Mouse (Mus musculus): ENCODE results near the gene Nt5dc2. TPM values are rescaled to one million over a fixed set of nuclear protein-coding genes. Genes with fewer than 3 reads are reported as not detected.

The Nt5dc2 gene
- total RNA-seq, 1 experiment: 155 TPM

DNA sequence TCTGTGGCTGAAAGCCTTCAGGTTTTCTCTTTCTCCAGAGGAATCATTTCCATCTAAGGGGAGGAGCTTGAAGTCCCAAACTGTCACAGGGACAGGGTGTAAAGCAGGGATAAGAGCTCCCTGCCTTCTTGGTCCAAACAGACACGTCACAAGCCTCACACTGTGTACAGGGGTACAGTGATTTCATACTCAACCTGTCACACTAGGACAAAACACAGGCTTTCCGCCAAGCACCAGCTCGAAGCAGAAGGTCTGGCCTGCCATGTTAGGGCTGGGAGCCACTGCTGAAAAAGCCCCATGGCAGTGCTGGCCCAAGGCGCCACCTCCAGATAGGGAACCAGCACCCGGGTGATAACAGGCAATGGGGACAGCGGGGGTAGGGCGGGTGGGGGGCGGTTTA is 33.2 kb downstream of the Nt5dc2 start:
- DNase-seq (ENCODE audit: low read depth, low spot score): no peak

GRCm38 (mm10) chr14:31165010-31165409 is 34.2 kb downstream of the Nt5dc2 start:
- H3K4me1 ChIP-seq (ENCODE audit: control insufficient read depth in 2 of 2, insufficient read depth in 2 of 2, low read length in 2 of 2, poor library complexity in 1 of 2): peaks cover 0 to 10% of the 10 kb centered on the region in 2 experiments; a peak in 1 of 4 replicates

More for the DNA sequence above, 33.2 kb downstream of the Nt5dc2 start:
- Histone ChIP-seq H3K9me3 (ENCODE audit: control insufficient read depth, insufficient read depth, low read depth, low read length) (no peaks in the 10 kb centered on the region), H3K36me3 (ENCODE audit: control insufficient read depth, insufficient read depth, low read length, poor library complexity, severe bottlenecking) (no peaks in the 10 kb centered on the region), H3K27ac (ENCODE audit: insufficient read depth, low read depth, low read length, poor library complexity, severe bottlenecking) (no peak overlapping the region), H3K9ac (ENCODE audit: insufficient read depth, low read depth, low read length, poor library complexity, severe bottlenecking) (no peak overlapping the region), H3K4me1 (ENCODE audit: control insufficient read depth in 2 of 2, insufficient read depth in 2 of 2, low read length in 2 of 2, poor library complexity in 1 of 2) (peaks cover 0 to 10% of the 10 kb centered on the region in 2 experiments; a peak in 1 of 4 replicates), H3K4me3 (ENCODE audit: insufficient read depth in 1 of 2, low read depth in 1 of 2, low read length in 2 of 2, poor library complexity in 1 of 2, severe bottlenecking in 1 of 2) (peak overlapping the region in 1 of 2 experiments; percentile 26; a peak in 1 of 4 replicates)
- TF ChIP-seq MAFK (IDR thresholded peaks at IDR 0.05; ENCODE audit: insufficient read depth, low read depth, low read length): no peak
- no peak for TF ChIP-seq HCFC1 (IDR thresholded peaks at IDR 0.05; ENCODE audit: borderline replicate concordance, insufficient read depth, low read length)
- no peak for TF ChIP-seq CHD2 (IDR thresholded peaks at IDR 0.05; ENCODE audit: low read depth, low read length)
- in situ Hi-C loops (cut with MboI; ENCODE audit: low sequenced_read_pairs in 2 of 2, unreplicated experiment in 2 of 2): no loop called here

DNA sequence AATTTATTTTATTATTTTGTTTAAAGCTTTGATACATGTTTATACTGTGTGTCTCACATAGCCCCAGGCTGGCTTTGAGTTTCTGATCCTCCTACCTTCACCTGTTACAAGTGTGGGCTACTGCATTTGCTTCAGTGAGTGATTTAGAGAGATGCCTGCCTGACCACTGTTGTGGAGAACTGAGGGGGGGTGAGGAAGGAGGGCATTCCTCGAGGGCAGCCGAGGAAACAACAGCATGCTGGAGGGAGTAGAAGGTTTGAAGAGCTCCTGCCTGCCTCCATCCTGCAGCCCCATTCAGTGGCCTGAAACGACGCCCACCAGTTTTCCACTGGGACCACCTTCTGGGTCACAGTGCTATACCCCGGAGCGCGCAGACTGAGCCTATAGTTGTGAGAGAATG is 34.6 kb downstream of the Nt5dc2 start:
- H3K9ac ChIP-seq (ENCODE audit: insufficient read depth, low read depth, low read length, poor library complexity, severe bottlenecking): no peak overlapping the region
- in situ Hi-C loops (cut with MboI; ENCODE audit: low sequenced_read_pairs in 2 of 2, unreplicated experiment in 2 of 2): no loop called here
- peaks cover 0 to 10% of the 10 kb centered on the region in 2 experiments; a peak in 1 of 4 replicates for H3K4me1 ChIP-seq (ENCODE audit: control insufficient read depth in 2 of 2, insufficient read depth in 2 of 2, low read length in 2 of 2, poor library complexity in 1 of 2)
- H3K9me3 ChIP-seq (ENCODE audit: control insufficient read depth, insufficient read depth, low read depth, low read length): no peaks in the 10 kb centered on the region
- TF ChIP-seq MAFK (IDR thresholded peaks at IDR 0.05; ENCODE audit: insufficient read depth, low read depth, low read length) (no peak), CHD2 (IDR thresholded peaks at IDR 0.05; ENCODE audit: low read depth, low read length) (no peak), ZC3H11A (IDR thresholded peaks at IDR 0.05; ENCODE audit: borderline replicate concordance, low read depth, low read length) (no peak), HCFC1 (IDR thresholded peaks at IDR 0.05; ENCODE audit: borderline replicate concordance, insufficient read depth, low read length) (no peak), ZNF384 (IDR thresholded peaks at IDR 0.05; ENCODE audit: low read depth, low read length) (no peak)
- H3K27ac ChIP-seq (ENCODE audit: insufficient read depth, low read depth, low read length, poor library complexity, severe bottlenecking): no peak overlapping the region
- no peaks in the 10 kb centered on the region for H3K36me3 ChIP-seq (ENCODE audit: control insufficient read depth, insufficient read depth, low read length, poor library complexity, severe bottlenecking)
- no peak overlapping the region for H3K4me3 ChIP-seq (ENCODE audit: insufficient read depth in 1 of 2, low read depth in 1 of 2, low read length in 2 of 2, poor library complexity in 1 of 2, severe bottlenecking in 1 of 2)
- no peak for DNase-seq (ENCODE audit: low read depth, low spot score)

More at GRCm38 (mm10) chr14:31165010-31165409, 34.2 kb downstream of the Nt5dc2 start:
- DNase-seq (ENCODE audit: low read depth, low spot score): no peak
- no peak for TF ChIP-seq ZNF384 (IDR thresholded peaks at IDR 0.05; ENCODE audit: low read depth, low read length)
- no peak for TF ChIP-seq HCFC1 (IDR thresholded peaks at IDR 0.05; ENCODE audit: borderline replicate concordance, insufficient read depth, low read length)
- no peak for TF ChIP-seq MAFK (IDR thresholded peaks at IDR 0.05; ENCODE audit: insufficient read depth, low read depth, low read length)
- no peak for TF ChIP-seq CHD2 (IDR thresholded peaks at IDR 0.05; ENCODE audit: low read depth, low read length)
- in situ Hi-C loops (cut with MboI; ENCODE audit: low sequenced_read_pairs in 2 of 2, unreplicated experiment in 2 of 2): no loop called here
- Histone ChIP-seq H3K36me3 (ENCODE audit: control insufficient read depth, insufficient read depth, low read length, poor library complexity, severe bottlenecking) (no peaks in the 10 kb centered on the region), H3K27ac (ENCODE audit: insufficient read depth, low read depth, low read length, poor library complexity, severe bottlenecking) (no peak overlapping the region), H3K4me3 (ENCODE audit: insufficient read depth in 1 of 2, low read depth in 1 of 2, low read length in 2 of 2, poor library complexity in 1 of 2, severe bottlenecking in 1 of 2) (no peak overlapping the region), H3K9me3 (ENCODE audit: control insufficient read depth, insufficient read depth, low read depth, low read length) (no peaks in the 10 kb centered on the region), H3K9ac (ENCODE audit: insufficient read depth, low read depth, low read length, poor library complexity, severe bottlenecking) (no peak overlapping the region)

DNA sequence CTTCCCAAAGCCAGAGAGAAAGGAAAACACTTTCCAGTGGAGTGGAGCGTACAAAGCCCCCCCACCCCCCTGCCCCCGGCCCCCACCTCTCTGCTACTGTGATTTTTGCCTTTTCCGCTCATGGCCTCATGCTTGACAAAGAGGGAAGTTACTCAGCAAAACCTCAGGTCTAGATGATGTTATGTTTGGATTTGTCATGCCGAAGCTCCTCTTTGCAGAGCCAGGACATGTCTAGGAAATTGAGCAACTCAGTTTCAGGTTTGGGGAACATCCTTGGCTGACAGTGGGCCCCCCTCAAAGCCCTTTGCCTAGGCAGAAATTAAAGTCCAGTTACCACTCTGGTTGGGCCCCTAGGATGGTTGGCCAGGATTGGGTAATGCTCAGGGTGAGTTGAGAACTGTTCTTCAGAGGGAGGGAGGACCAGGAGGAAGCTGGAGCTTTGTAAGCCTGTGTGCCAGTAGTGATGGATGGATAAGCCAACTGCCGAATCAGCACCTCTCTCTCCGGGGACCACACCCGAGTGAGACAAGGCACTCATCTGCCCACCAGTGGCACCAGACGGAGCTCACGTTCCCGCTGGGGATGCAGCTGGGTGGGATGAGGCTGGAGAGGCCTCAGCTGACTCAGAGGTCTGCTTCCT is 35.3 kb downstream of the Nt5dc2 start:
- Histone ChIP-seq H3K27ac (ENCODE audit: insufficient read depth, low read depth, low read length, poor library complexity, severe bottlenecking) (no peak overlapping the region), H3K36me3 (ENCODE audit: control insufficient read depth, insufficient read depth, low read length, poor library complexity, severe bottlenecking) (peaks cover 4% of the 10 kb centered on the region), H3K4me1 (ENCODE audit: control insufficient read depth in 2 of 2, insufficient read depth in 2 of 2, low read length in 2 of 2, poor library complexity in 1 of 2) (peaks cover 0 to 10% of the 10 kb centered on the region in 2 experiments; a peak in 1 of 4 replicates), H3K4me3 (ENCODE audit: insufficient read depth in 1 of 2, low read depth in 1 of 2, low read length in 2 of 2, poor library complexity in 1 of 2, severe bottlenecking in 1 of 2) (no peak overlapping the region), H3K9me3 (ENCODE audit: control insufficient read depth, insufficient read depth, low read depth, low read length) (no peaks in the 10 kb centered on the region), H3K9ac (ENCODE audit: insufficient read depth, low read depth, low read length, poor library complexity, severe bottlenecking) (no peak overlapping the region)
- DNase-seq (ENCODE audit: low read depth, low spot score): no peak
- TF ChIP-seq CHD2 (IDR thresholded peaks at IDR 0.05; ENCODE audit: low read depth, low read length) (no peak), MAFK (IDR thresholded peaks at IDR 0.05; ENCODE audit: insufficient read depth, low read depth, low read length) (no peak), ZC3H11A (IDR thresholded peaks at IDR 0.05; ENCODE audit: borderline replicate concordance, low read depth, low read length) (no peak), HCFC1 (IDR thresholded peaks at IDR 0.05; ENCODE audit: borderline replicate concordance, insufficient read depth, low read length) (no peak), ZNF384 (IDR thresholded peaks at IDR 0.05; ENCODE audit: low read depth, low read length) (no peak)
- in situ Hi-C loops (cut with MboI; ENCODE audit: low sequenced_read_pairs in 2 of 2, unreplicated experiment in 2 of 2): no loop called here
